In genomic region chr4:44504998-44505397, GRCm38 (mm10) we compare ENCODE assay signal across 26 mouse cellular contexts.
"Had no signal": no experiment of that assay in that cellular context is flagged by ENCODE, and none has a peak within 500 bp of the region (broad histone marks: within the 10 kb centered on the region; RNA-seq: fewer than 3 reads in every experiment).

No protein-coding gene starts in this region.

- H3K36me3 ChIP-seq: embryonic facial prominence, embryonic 10.5 days; embryonic facial prominence, embryonic 12.5 days; embryonic facial prominence, embryonic 13.5 days; embryonic facial prominence, embryonic 15.5 days; forebrain, embryonic 10.5 days; forebrain, embryonic 12.5 days; forebrain, embryonic 15.5 days; heart, embryonic 10.5 days had no signal

- H3K4me3 ChIP-seq: embryonic facial prominence, embryonic 10.5 days; embryonic facial prominence, embryonic 12.5 days; embryonic facial prominence, embryonic 13.5 days; embryonic facial prominence, embryonic 15.5 days; erythroblast, embryonic 14.5 days; forebrain, embryonic 10.5 days; forebrain, embryonic 12.5 days; forebrain, embryonic 13.5 days; forebrain, embryonic 15.5 days; gastrocnemius, adult 2 months; heart, adult 2 months; heart, embryonic 10.5 days had no signal

- ATAC-seq: forebrain, embryonic 13.5 days; forebrain, embryonic 14.5 days; forebrain, embryonic 15.5 days; forebrain, embryonic 16.5 days; forebrain, postnatal 0 days had no signal

- H3K9me3 ChIP-seq: embryonic facial prominence, embryonic 10.5 days; embryonic facial prominence, embryonic 12.5 days; embryonic facial prominence, embryonic 13.5 days; embryonic facial prominence, embryonic 15.5 days; forebrain, embryonic 10.5 days; forebrain, embryonic 12.5 days; forebrain, embryonic 13.5 days; forebrain, embryonic 15.5 days; heart, embryonic 10.5 days had no signal

- H3K9ac ChIP-seq: embryonic facial prominence, embryonic 12.5 days; embryonic facial prominence, embryonic 13.5 days; embryonic facial prominence, embryonic 15.5 days; forebrain, embryonic 12.5 days; forebrain, embryonic 13.5 days; forebrain, embryonic 15.5 days; forebrain, postnatal 0 days had no signal

- DNase-seq: cerebellum, postnatal 10 days; cerebellum, postnatal 14 days; cerebellum, postnatal 25 days; cerebellum, postnatal 36 days; embryo, embryonic 11 days; forebrain, postnatal 0 days; gastrocnemius, adult 2 months; gastrocnemius, postnatal 10 days; gastrocnemius, postnatal 14 days; gastrocnemius, postnatal 25 days; gastrocnemius, postnatal 36 days; heart, adult 11 months; heart, adult 18-20 months; heart, adult 2 months had no signal

- H3K27ac ChIP-seq: embryonic facial prominence, embryonic 10.5 days; embryonic facial prominence, embryonic 12.5 days; embryonic facial prominence, embryonic 13.5 days; embryonic facial prominence, embryonic 15.5 days; forebrain, embryonic 10.5 days; forebrain, embryonic 12.5 days; forebrain, embryonic 13.5 days; forebrain, embryonic 15.5 days; gastrocnemius, adult 2 months; heart, adult 2 months; heart, embryonic 10.5 days had no signal

- H3K4me2 ChIP-seq: embryonic facial prominence, embryonic 12.5 days; embryonic facial prominence, embryonic 13.5 days; embryonic facial prominence, embryonic 15.5 days; forebrain, embryonic 12.5 days; forebrain, embryonic 13.5 days; forebrain, embryonic 15.5 days had no signal

- H3K4me1 ChIP-seq: embryonic facial prominence, embryonic 15.5 days; heart, embryonic 10.5 days had no signal
